Mouse (Mus musculus) lung, postnatal 0 days (tissue): ENCODE measurements around the gene Leo1. TPM values are rescaled to one million over a fixed set of nuclear protein-coding genes. Genes with fewer than 3 reads are reported as not detected.
"Not testable (repeated sequence)": the region's sequence is repeated elsewhere in the genome, so short reads cannot be mapped to it uniquely, and the experiment has no call there.

Source experiments
- ATAC-seq: fragments of 200-750 bp; cut with Nextera tagmentation; 2 replicates; pipeline ENCODE4 v1.8.0; 2017; ENCODE audit warnings: moderate library complexity
- DNase-seq: peaks from one replicate; pipeline ENCODE4 v3.0.0-alpha.2; 2016; ENCODE audit warnings: low spot score
- H3K27ac ChIP-seq: fragments of 300-500 bp; sonication (generic); 2 replicates; pipeline ENCODE4 v1.5.1; 2014; ENCODE audit warnings: antibody characterized with exemption, mild to moderate bottlenecking, low read length, mixed read lengths
- H3K27me3 ChIP-seq: fragments of 300-500 bp; sonication (generic); replicated peaks from 2 replicates; pipeline ENCODE4 v1.6.1; 2014; ENCODE audit warnings: low read length, mixed read lengths; ENCODE audit not compliant: insufficient read depth
- H3K36me3 ChIP-seq: fragments of 300-500 bp; sonication (generic); 2 replicates; pipeline ENCODE4 v1.6.1; 2014; ENCODE audit warnings: low read length, mixed read lengths; ENCODE audit not compliant: insufficient read depth
- H3K4me1 ChIP-seq: fragments of 300-500 bp; sonication (generic); 2 replicates; pipeline ENCODE4 v1.6.1; 2014; ENCODE audit warnings: antibody characterized with exemption, low read depth, low read length, mixed read lengths; ENCODE audit not compliant: insufficient read depth
- H3K4me2 ChIP-seq: fragments of 300-500 bp; sonication (generic); replicated peaks from 2 replicates; pipeline ENCODE4 v1.6.1; 2014; ENCODE audit warnings: low read depth, mild to moderate bottlenecking, low read length, moderate library complexity, mixed read lengths
- H3K4me3 ChIP-seq: fragments of 300-500 bp; sonication (generic); 2 replicates; pipeline ENCODE4 v1.5.1; 2014; ENCODE audit warnings: low read depth, low read length
- H3K9ac ChIP-seq: fragments of 300-500 bp; sonication (generic); replicated peaks from 2 replicates; pipeline ENCODE4 v1.6.1; 2014; ENCODE audit warnings: low read depth, mild to moderate bottlenecking
- H3K9me3 ChIP-seq: fragments of 300-500 bp; sonication (generic); 2 replicates; pipeline ENCODE4 v1.6.1; 2016; ENCODE audit warnings: low read length, mixed read lengths
- CTCF ChIP-seq: IDR thresholded peaks from 2 replicates; pipeline ENCODE4 v1.5.1; 2016; ENCODE audit warnings: antibody characterized with exemption, mild to moderate bottlenecking
- EP300 ChIP-seq: IDR thresholded peaks from 2 replicates; pipeline ENCODE4 v1.6.1; 2016; ENCODE audit warnings: antibody characterized with exemption, mild to moderate bottlenecking, control low read depth
- WGBS: fragments of 180-500 bp; shearing (Covaris S2); extraction: QIAGEN DNeasy Blood & Tissue Kit; methylation state at CpG from one replicate; pipeline ENCODE4 v1.1.7; 2014; 5-methylcytosine and 5-hydroxymethylcytosine counted together
- polyA plus RNA-seq: library from polyadenylated mRNA; unstranded; fragments of >200 nt; fragmentation: Nextera tagmentation; extraction: Ambion mirVana; gene quantifications from 2 replicates; pipeline ENCODE4 v1.2.1, GENCODE M21; 2015

The Leo1 gene
- polyA plus RNA-seq, 1 experiment from 2014 or later: 17.0 TPM

DNA sequence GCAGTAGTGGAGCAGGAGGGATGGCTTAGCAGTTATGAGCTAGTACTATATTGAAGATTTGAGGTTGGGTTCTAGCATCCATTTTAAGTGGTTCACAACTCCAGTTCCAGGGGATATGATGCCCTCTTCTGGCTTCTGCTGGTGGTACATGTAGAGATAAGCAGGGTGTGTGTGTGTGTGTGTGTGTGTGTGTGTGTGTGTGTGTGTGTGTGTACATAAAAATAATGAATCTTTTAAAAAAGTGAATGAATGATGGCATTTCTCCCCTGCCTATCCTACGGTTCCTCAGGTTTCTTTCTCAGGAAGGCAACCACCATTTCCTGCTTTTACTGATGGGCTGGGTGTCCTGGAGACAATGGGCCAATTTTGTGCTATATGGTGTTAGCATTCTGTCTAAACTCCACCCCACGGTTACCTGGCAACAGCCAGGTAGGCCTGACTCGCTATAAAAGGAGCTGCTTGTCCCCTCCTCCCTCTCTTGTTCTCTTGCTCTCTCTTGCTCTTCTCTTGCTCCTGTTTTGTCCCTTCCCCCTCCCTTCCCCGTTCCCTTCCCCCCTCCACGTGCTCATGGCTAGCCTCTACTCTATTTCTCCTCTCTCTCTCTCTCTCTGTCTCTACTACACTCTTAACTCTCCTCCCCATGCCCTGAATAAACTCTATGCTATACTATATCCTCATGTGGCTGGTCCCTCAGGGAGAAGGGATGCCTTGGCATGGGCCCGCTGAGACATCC is 3.5 kb upstream of the Leo1 start:
- TF ChIP-seq CTCF: peak; percentile 67
- TF ChIP-seq EP300: no peak
- Histone ChIP-seq H3K4me3 (no peak overlapping the region), H3K9ac (no peak overlapping the region), H3K27me3 (no peaks in the 10 kb centered on the region), H3K9me3 (no peaks in the 10 kb centered on the region), H3K4me1 (peaks cover 8% of the 10 kb centered on the region; the same call in 1 of the 2 replicates), H3K36me3 (no peaks in the 10 kb centered on the region), H3K4me2 (no peak overlapping the region), H3K27ac (no peak overlapping the region)
- DNase-seq (peak; percentile 49), ATAC-seq (no peak)
- WGBS: 28% methylated on average over 6 of the region's 6 CpGs

DNA sequence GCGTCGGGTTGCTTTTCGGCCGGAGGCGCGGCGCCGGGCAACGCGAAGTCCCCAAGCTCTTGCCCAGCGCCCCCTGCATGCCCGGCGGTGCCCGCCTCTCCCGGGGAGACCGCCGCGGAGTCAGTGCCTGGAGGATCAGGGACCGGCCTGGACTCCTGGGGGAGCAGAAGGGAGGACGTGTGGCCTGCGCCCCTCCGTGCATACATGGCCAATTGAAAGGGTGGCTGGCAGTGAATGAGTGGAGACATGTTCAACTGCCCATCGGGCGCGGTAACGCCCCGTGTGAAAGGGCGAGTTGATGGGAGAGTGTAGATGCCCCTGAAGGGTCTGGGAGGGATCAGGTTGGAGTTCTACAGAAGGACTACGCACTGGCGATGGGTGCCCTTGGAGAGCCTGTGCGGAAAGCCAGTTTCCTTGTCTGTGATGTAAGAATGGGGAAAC is 387 bp downstream of the Leo1 start:
- no peaks in the 10 kb centered on the region for H3K9me3 ChIP-seq
- H3K4me3 ChIP-seq: peak overlapping the region; percentile 75
- H3K4me1 ChIP-seq: peaks cover 8% of the 10 kb centered on the region; the same call in 1 of the 2 replicates
- WGBS: under 1% methylated on average over 27 of the region's 31 CpGs
- peak overlapping the region; percentile 66 for H3K9ac ChIP-seq
- peak; percentile 84 for ATAC-seq
- DNase-seq: peak; percentile 57
- TF ChIP-seq EP300 (no peak), CTCF (peak; percentile 59)
- peak overlapping the region; percentile 88 for H3K4me2 ChIP-seq
- H3K36me3 ChIP-seq: 0 out of 2 replicates have a peak, but pooled peaks cover 7% of the 10 kb centered on the region
- H3K27me3 ChIP-seq: no peaks in the 10 kb centered on the region
- peak overlapping the region; percentile 75 for H3K27ac ChIP-seq

DNA sequence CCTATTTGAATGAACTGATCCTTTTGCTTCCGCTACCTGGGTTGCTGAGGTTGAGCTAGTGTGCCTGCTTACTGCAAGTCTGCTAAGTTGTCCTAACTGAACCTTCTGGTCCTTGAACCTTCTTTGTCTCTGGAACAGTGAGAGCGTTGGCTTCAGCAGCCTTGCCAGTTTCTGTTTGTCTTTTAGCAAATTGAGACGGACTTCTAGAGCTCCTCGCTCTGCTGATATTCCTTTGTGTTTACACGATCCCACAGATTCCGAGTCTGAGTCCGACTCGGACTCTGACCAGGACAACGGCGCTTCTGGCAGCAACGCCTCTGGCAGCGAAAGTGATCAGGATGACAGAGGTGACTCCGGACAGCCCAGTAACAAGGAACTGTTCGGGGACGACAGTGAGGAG is 3.7 kb downstream of the Leo1 start:
- DNase-seq (no peak), ATAC-seq (no peak)
- H3K4me3 ChIP-seq: no peak overlapping the region
- WGBS: 85% methylated on average over 15 of the region's 15 CpGs
- peaks cover 27% of the 10 kb centered on the region for H3K36me3 ChIP-seq
- H3K9ac ChIP-seq: no peak overlapping the region
- no peaks in the 10 kb centered on the region for H3K9me3 ChIP-seq
- H3K27ac ChIP-seq: no peak overlapping the region
- peaks cover 8% of the 10 kb centered on the region; the same call in 1 of the 2 replicates for H3K4me1 ChIP-seq
- TF ChIP-seq CTCF (no peak), EP300 (no peak)
- H3K4me2 ChIP-seq: no peak overlapping the region
- H3K27me3 ChIP-seq: no peaks in the 10 kb centered on the region

DNA sequence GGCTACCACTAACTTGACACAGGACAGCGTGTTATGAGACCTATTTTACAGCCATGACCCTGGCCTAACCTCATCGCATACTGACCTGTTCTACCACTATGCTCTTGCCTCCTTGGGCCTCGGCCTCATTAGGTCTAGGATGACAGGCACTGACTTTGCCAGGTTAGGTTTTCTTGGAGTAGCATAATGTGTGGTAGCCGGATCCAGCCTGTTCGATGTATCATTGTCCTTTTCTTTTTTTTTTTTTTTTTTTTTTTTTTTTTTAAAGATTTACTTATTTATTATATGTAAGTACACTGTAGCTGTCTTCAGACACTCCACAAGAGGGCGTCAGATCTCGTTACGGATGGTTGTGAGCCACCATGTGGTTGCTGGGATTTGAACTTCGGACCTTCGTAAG is 5.2 kb downstream of the Leo1 start:
- H3K27ac ChIP-seq, ATAC-seq, DNase-seq, H3K4me1 ChIP-seq, H3K4me2 ChIP-seq, H3K9me3 ChIP-seq, H3K4me3 ChIP-seq, H3K27me3 ChIP-seq, H3K9ac ChIP-seq: not testable (repeated sequence)
- WGBS: 86% methylated on average over 10 of the region's 10 CpGs
- H3K36me3 ChIP-seq: peaks cover 33% of the 10 kb centered on the region

DNA sequence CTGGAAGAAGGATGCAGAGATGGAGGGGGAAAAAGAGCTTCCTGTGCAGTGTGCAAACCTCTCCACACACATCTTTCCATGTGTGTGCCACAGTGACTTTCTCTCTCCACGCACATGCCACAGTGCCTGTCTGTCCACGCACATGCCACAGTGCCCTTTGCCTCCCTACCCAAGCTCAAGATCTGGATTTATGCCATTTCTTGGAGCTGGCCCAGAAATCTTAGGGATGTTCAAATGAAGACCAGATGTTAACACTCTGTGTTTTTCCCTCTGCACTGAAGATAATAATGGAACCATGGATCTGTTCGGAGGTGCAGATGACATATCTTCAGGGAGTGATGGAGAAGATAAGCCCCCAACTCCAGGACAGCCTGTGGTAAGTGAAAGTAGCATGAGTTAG is 6.7 kb downstream of the Leo1 start:
- Histone ChIP-seq H3K4me3 (no peak overlapping the region), H3K9ac (no peak overlapping the region), H3K27ac (no peak overlapping the region), H3K36me3 (peaks cover 37% of the 10 kb centered on the region), H3K9me3 (no peaks in the 10 kb centered on the region), H3K27me3 (no peaks in the 10 kb centered on the region), H3K4me1 (no peaks in the 10 kb centered on the region), H3K4me2 (no peak overlapping the region)
- TF ChIP-seq EP300: no peak
- no peak for TF ChIP-seq CTCF
- no peak for DNase-seq
- ATAC-seq: no peak
- 88% methylated on average over 3 of the region's 3 CpGs for WGBS

DNA sequence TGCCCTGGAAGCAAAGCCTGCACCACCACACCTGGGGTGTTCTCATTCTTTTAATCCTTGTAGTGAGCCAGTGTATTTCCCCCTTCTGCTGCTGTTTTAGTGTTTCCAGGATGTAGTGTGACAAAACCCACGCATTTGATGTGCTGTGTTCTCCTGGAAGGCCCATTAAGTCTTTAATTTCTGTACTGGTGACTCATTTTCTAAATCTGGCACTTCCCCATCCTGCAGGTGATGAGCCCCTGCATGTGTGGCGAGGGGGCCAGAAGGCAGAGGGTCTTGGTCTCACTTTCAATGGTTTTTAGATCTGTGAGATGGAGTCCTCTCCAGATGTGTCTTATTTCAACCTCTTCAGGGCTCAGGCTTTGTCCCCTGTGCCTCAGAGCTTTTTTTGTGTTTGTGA is 12.7 kb downstream of the Leo1 start:
- Histone ChIP-seq H3K9ac (no peak overlapping the region), H3K9me3 (no peaks in the 10 kb centered on the region), H3K4me2 (no peak overlapping the region), H3K4me1 (no peaks in the 10 kb centered on the region), H3K36me3 (peaks cover 46% of the 10 kb centered on the region), H3K27me3 (no peaks in the 10 kb centered on the region), H3K27ac (no peak overlapping the region), H3K4me3 (no peak overlapping the region)
- DNase-seq (no peak), ATAC-seq (no peak)
- TF ChIP-seq CTCF (no peak), EP300 (no peak)
- WGBS: 80% methylated on average over 2 of the region's 2 CpGs
